Mouse (Mus musculus) embryo, embryonic 9.5 days (tissue): Measurements from ENCODE around the gene Ctnna3.
A peak's percentile ranks its signal among the peaks of the same experiment; 100 is the strongest.

ENCODE experiments used
- DNase-seq: peaks from one replicate; pipeline ENCODE4 v3.0.0-alpha.2; 2017; ENCODE audit errors: extremely low spot score

Ctnna3 gene

GRCm38 (mm10) chr10:64049946-64050345 lies 620.0 kb downstream of the Ctnna3 start:
- no peak for DNase-seq

- DNase-seq, result no peak
These were observed 633.8 kb downstream of the Ctnna3 start for GRCm38 (mm10) chr10:64063704-64064103.

- DNase-seq, result no peak
These were observed 646.0 kb downstream of the Ctnna3 start for GRCm38 (mm10) chr10:64075944-64076343.

GRCm38 (mm10) chr10:64076410-64077052 lies 646.6 kb downstream of the Ctnna3 start:
- no peak for DNase-seq

- no peak for DNase-seq
These were observed 652.4 kb downstream of the Ctnna3 start for GRCm38 (mm10) chr10:64082345-64082744.

GRCm38 (mm10) chr10:64083813-64084212 lies 653.9 kb downstream of the Ctnna3 start:
- no peak for DNase-seq

GRCm38 (mm10) chr10:64084465-64084864 lies 654.6 kb downstream of the Ctnna3 start:
- DNase-seq, result peak; percentile 40

GRCm38 (mm10) chr10:64086183-64086566 lies 656.3 kb downstream of the Ctnna3 start:
- no peak for DNase-seq

GRCm38 (mm10) chr10:64086567-64087391 lies 656.9 kb downstream of the Ctnna3 start:
- DNase-seq, result peak; percentile 54

- no peak for DNase-seq
These were observed 657.6 kb downstream of the Ctnna3 start for GRCm38 (mm10) chr10:64087521-64087920.

GRCm38 (mm10) chr10:64087936-64088773 lies 658.3 kb downstream of the Ctnna3 start:
- peak; percentile 47 for DNase-seq

- no peak for DNase-seq
These were observed 659.0 kb downstream of the Ctnna3 start for GRCm38 (mm10) chr10:64088774-64089460.

GRCm38 (mm10) chr10:64089680-64090460 lies 660.0 kb downstream of the Ctnna3 start, which contains the start of gene Lrrtm3:
Gene Lrrtm3 (minus strand): TSS chr10:64090277.
- DNase-seq, result peak; percentile 72

GRCm38 (mm10) chr10:64096532-64096931 lies 666.6 kb downstream of the Ctnna3 start:
- no peak for DNase-seq

GRCm38 (mm10) chr10:64115246-64115645 lies 685.3 kb downstream of the Ctnna3 start:
- no peak for DNase-seq

- no peak for DNase-seq
These were observed 688.9 kb downstream of the Ctnna3 start for GRCm38 (mm10) chr10:64118833-64119232.

- no peak for DNase-seq
These were observed 700.7 kb downstream of the Ctnna3 start for GRCm38 (mm10) chr10:64130397-64131150.

GRCm38 (mm10) chr10:64133461-64133860 lies 703.6 kb downstream of the Ctnna3 start:
- no peak for DNase-seq

- peak; percentile 1 for DNase-seq
These were observed 705.6 kb downstream of the Ctnna3 start for GRCm38 (mm10) chr10:64135481-64135880.

GRCm38 (mm10) chr10:64146511-64146910 lies 716.6 kb downstream of the Ctnna3 start:
- no peak for DNase-seq
